Mouse (Mus musculus) liver, adult 2 months (tissue): ENCODE data around the gene Acsl1.

ENCODE experiments used
- CTCF ChIP-seq: fragments of 200-500 bp; IDR thresholded peaks from 2 replicates; pipeline ENCODE4 v1.5.1; 2011; ENCODE audit warnings: low read depth, low read length, control low read depth
- POLR2A ChIP-seq: fragments of 200-500 bp; IDR thresholded peaks from 2 replicates; pipeline ENCODE4 v1.6.1; 2011; ENCODE audit warnings: low read length, control low read depth; ENCODE audit not compliant: insufficient read depth; ENCODE audit errors: extremely low read depth

DNA sequence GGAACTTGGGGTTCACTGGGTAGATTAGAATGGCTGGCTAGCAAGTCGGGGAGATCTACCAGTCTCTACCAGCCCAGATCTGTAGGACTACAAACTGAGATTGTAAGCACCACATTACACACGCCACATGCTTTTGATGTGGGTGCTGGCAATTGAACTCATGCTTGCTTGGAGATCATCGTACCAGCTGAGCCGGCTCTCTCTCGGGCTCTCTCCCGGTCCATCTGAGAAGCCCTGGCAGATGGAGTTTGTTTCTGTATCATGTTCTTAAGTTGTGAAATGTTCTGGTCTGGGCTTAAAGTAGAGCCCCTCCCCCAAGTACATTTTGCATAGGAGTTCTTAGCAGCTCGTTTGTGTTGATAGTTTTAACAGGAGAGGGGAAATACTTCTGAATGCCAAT, 72.4 kb downstream of the Acsl1 start:
- no peak for TF ChIP-seq POLR2A
- TF ChIP-seq CTCF, result no peak
